Mouse (Mus musculus) hindbrain, embryonic 11.5 days (tissue): ENCODE measurements at regions not wholly inside any gene's neighbourhood (a gene's known extent, or its start where the extent isn't known, plus 50 kb on each side); places are given as distances from the start of the nearest gene placed in this dataset.

Source experiments
- ATAC-seq: fragments of 200-750 bp; cut with Nextera tagmentation; 2 replicates; pipeline ENCODE4 v1.8.0; 2017; ENCODE audit warnings: mild to moderate bottlenecking, moderate TSS enrichment, moderate library complexity; ENCODE audit not compliant: low FRiP score
- DNase-seq: peaks from one replicate; pipeline ENCODE4 v3.0.0-alpha.2; 2015; ENCODE audit warnings: low spot score
- H3K27ac ChIP-seq: fragments of 300-500 bp; sonication (generic); 2 replicates; pipeline ENCODE4 v1.5.1; 2014; ENCODE audit warnings: mild to moderate bottlenecking, low read depth, low read length
- H3K27me3 ChIP-seq: fragments of 300-500 bp; sonication (generic); 2 replicates; pipeline ENCODE4 v1.6.1; 2014; ENCODE audit warnings: mild to moderate bottlenecking, low read length, moderate library complexity, mixed read lengths; ENCODE audit not compliant: control insufficient read depth, insufficient read depth
- H3K36me3 ChIP-seq: fragments of 300-500 bp; sonication (generic); 2 replicates; pipeline ENCODE4 v1.6.1; 2014; ENCODE audit warnings: mild to moderate bottlenecking, low read length, moderate library complexity, mixed read lengths; ENCODE audit not compliant: control insufficient read depth, insufficient read depth
- H3K4me1 ChIP-seq: fragments of 300-500 bp; sonication (generic); replicated peaks from 2 replicates; pipeline ENCODE4 v1.6.1; 2014; ENCODE audit warnings: low read length, mixed read lengths; ENCODE audit not compliant: control insufficient read depth, insufficient read depth
- H3K4me2 ChIP-seq: fragments of 300-500 bp; sonication (generic); replicated peaks from 2 replicates; pipeline ENCODE4 v1.6.1; 2014; ENCODE audit warnings: mild to moderate bottlenecking, low read depth, low read length
- H3K4me3 ChIP-seq: fragments of 300-500 bp; sonication (generic); 2 replicates; pipeline ENCODE4 v1.5.1; 2014; ENCODE audit warnings: low read depth, low read length
- H3K9ac ChIP-seq: fragments of 300-500 bp; sonication (generic); 2 replicates; pipeline ENCODE4 v1.6.1; 2014; ENCODE audit warnings: low read depth, low read length
- H3K9me3 ChIP-seq: fragments of 300-500 bp; sonication (generic); 2 replicates; pipeline ENCODE4 v1.6.1; 2016; ENCODE audit warnings: low read length; ENCODE audit not compliant: control insufficient read depth
- whole genome bisulfite sequencing: fragments of 180-500 bp; shearing (Covaris S2); extraction: QIAGEN DNeasy Blood & Tissue Kit; methylation state at CpG from one replicate; pipeline ENCODE4 v1.1.7; 2014; 5-methylcytosine and 5-hydroxymethylcytosine counted together

- Histone ChIP-seq H3K27me3 (no peaks in the 10 kb centered on the region), H3K36me3 (no peaks in the 10 kb centered on the region), H3K9me3 (no peaks in the 10 kb centered on the region), H3K4me1 (no peaks in the 10 kb centered on the region), H3K4me3 (no peak overlapping the region), H3K27ac (no peak overlapping the region), H3K9ac (no peak overlapping the region), H3K4me2 (no peak overlapping the region)
- WGBS = 82% methylated on average over 1 of the region's 1 CpGs
- ATAC-seq = no peak
- DNase-seq = no peak
Measured at GRCm38 (mm10) chr17:14578721-14579120, 115.3 kb downstream of the Thbs2 start.

GRCm38 (mm10) chr17:14578194-14578593, 115.8 kb downstream of the Thbs2 start:
- 78% methylated on average over 3 of the region's 3 CpGs for WGBS
- ATAC-seq = no peak
- Histone ChIP-seq H3K9me3 (no peaks in the 10 kb centered on the region), H3K9ac (no peak overlapping the region), H3K27ac (no peak overlapping the region), H3K4me3 (no peak overlapping the region), H3K4me1 (no peaks in the 10 kb centered on the region), H3K27me3 (no peaks in the 10 kb centered on the region), H3K4me2 (no peak overlapping the region), H3K36me3 (no peaks in the 10 kb centered on the region)
- DNase-seq = no peak

GRCm38 (mm10) chr17:14576159-14576558, 117.9 kb downstream of the Thbs2 start:
- no peak overlapping the region for H3K9ac ChIP-seq
- no peaks in the 10 kb centered on the region for H3K4me1 ChIP-seq
- H3K4me2 ChIP-seq = no peak overlapping the region
- DNase-seq (no peak), ATAC-seq (no peak)
- no peak overlapping the region for H3K4me3 ChIP-seq
- no peaks in the 10 kb centered on the region for H3K9me3 ChIP-seq
- 91% methylated on average over 2 of the region's 2 CpGs for WGBS
- no peak overlapping the region for H3K27ac ChIP-seq
- H3K27me3 ChIP-seq = no peaks in the 10 kb centered on the region
- H3K36me3 ChIP-seq = no peaks in the 10 kb centered on the region

GRCm38 (mm10) chr17:14571143-14571542, 122.9 kb downstream of the Thbs2 start:
- no peaks in the 10 kb centered on the region for H3K36me3 ChIP-seq
- no peaks in the 10 kb centered on the region for H3K4me1 ChIP-seq
- DNase-seq (no peak), ATAC-seq (no peak)
- H3K9me3 ChIP-seq = no peaks in the 10 kb centered on the region
- H3K27me3 ChIP-seq = no peaks in the 10 kb centered on the region
- H3K4me3 ChIP-seq = no peak overlapping the region
- no peak overlapping the region for H3K9ac ChIP-seq
- H3K4me2 ChIP-seq = no peak overlapping the region
- no peak overlapping the region for H3K27ac ChIP-seq
- 90% methylated on average over 7 of the region's 7 CpGs for WGBS

- Histone ChIP-seq H3K27me3 (no peaks in the 10 kb centered on the region), H3K36me3 (no peaks in the 10 kb centered on the region), H3K9me3 (no peaks in the 10 kb centered on the region), H3K9ac (no peak overlapping the region), H3K4me3 (no peak overlapping the region), H3K4me2 (no peak overlapping the region), H3K27ac (no peak overlapping the region), H3K4me1 (no peaks in the 10 kb centered on the region)
- 85% methylated on average over 6 of the region's 6 CpGs for WGBS
- DNase-seq = no peak
- no peak for ATAC-seq
Measured at GRCm38 (mm10) chr17:14570266-14570775, 123.7 kb downstream of the Thbs2 start.

- Histone ChIP-seq H3K4me2 (no peak overlapping the region), H3K27ac (no peak overlapping the region), H3K4me3 (no peak overlapping the region), H3K9ac (no peak overlapping the region), H3K4me1 (no peaks in the 10 kb centered on the region), H3K36me3 (no peaks in the 10 kb centered on the region), H3K9me3 (no peaks in the 10 kb centered on the region), H3K27me3 (no peaks in the 10 kb centered on the region)
- no peak for ATAC-seq
- no peak for DNase-seq
- 89% methylated on average over 6 of the region's 6 CpGs for WGBS
Measured at GRCm38 (mm10) chr17:14562191-14562590, 131.8 kb downstream of the Thbs2 start.

- no peaks in the 10 kb centered on the region for H3K4me1 ChIP-seq
- no peaks in the 10 kb centered on the region for H3K9me3 ChIP-seq
- no peak overlapping the region for H3K4me2 ChIP-seq
- no peak overlapping the region for H3K27ac ChIP-seq
- H3K27me3 ChIP-seq = no peaks in the 10 kb centered on the region
- no peaks in the 10 kb centered on the region for H3K36me3 ChIP-seq
- no peak overlapping the region for H3K4me3 ChIP-seq
- ATAC-seq = no peak
- no peak overlapping the region for H3K9ac ChIP-seq
- DNase-seq = no peak
Measured at GRCm38 (mm10) chr17:14557214-14557613, 136.8 kb downstream of the Thbs2 start.

- H3K27ac ChIP-seq = no peak overlapping the region
- no peaks in the 10 kb centered on the region for H3K36me3 ChIP-seq
- WGBS = 75% methylated on average over 3 of the region's 3 CpGs
- no peak overlapping the region for H3K9ac ChIP-seq
- ATAC-seq (no peak), DNase-seq (no peak)
- H3K27me3 ChIP-seq = no peaks in the 10 kb centered on the region
- H3K4me1 ChIP-seq = no peaks in the 10 kb centered on the region
- no peak overlapping the region for H3K4me2 ChIP-seq
- H3K9me3 ChIP-seq = no peaks in the 10 kb centered on the region
- no peak overlapping the region for H3K4me3 ChIP-seq
Measured at GRCm38 (mm10) chr17:14553195-14553594, 140.8 kb downstream of the Thbs2 start.

- no peak overlapping the region for H3K27ac ChIP-seq
- H3K9me3 ChIP-seq = no peaks in the 10 kb centered on the region
- no peak overlapping the region for H3K4me2 ChIP-seq
- ATAC-seq (no peak), DNase-seq (no peak)
- H3K27me3 ChIP-seq = no peaks in the 10 kb centered on the region
- H3K9ac ChIP-seq = no peak overlapping the region
- H3K4me1 ChIP-seq = no peaks in the 10 kb centered on the region
- no peak overlapping the region for H3K4me3 ChIP-seq
- H3K36me3 ChIP-seq = no peaks in the 10 kb centered on the region
- WGBS = 70% methylated on average over 4 of the region's 4 CpGs
Measured at GRCm38 (mm10) chr17:14552081-14552480, 142.0 kb downstream of the Thbs2 start.
